Mouse (Mus musculus) liver (tissue): ENCODE results near the gene Glb1l.

ENCODE experiments used
- DNase-seq: peaks from one replicate; pipeline ENCODE4 v3.0.0-alpha.2; 2020; ENCODE audit warnings: mixed read lengths

Glb1l gene

GRCm38 (mm10) chr1:75210136-75211087, at the start of gene Glb1l, which contains the start of gene Stk16:
Gene Glb1l (minus strand): TSS chr1:75210813.
Gene Stk16 (plus strand): TSS chr1:75210838.
- peak; percentile 94 for DNase-seq

GRCm38 (mm10) chr1:75255516-75256046, 45.0 kb upstream of the Glb1l start:
- no peak for DNase-seq

- no peak for DNase-seq
Measured at GRCm38 (mm10) chr1:75254625-75255013, 44.0 kb upstream of the Glb1l start.

GRCm38 (mm10) chr1:75253849-75254624, 43.4 kb upstream of the Glb1l start:
- peak; percentile 85 for DNase-seq

GRCm38 (mm10) chr1:75253029-75253428, 42.4 kb upstream of the Glb1l start:
- no peak for DNase-seq

GRCm38 (mm10) chr1:75252308-75252707, 41.7 kb upstream of the Glb1l start:
- DNase-seq = no peak

GRCm38 (mm10) chr1:75251112-75251970, 40.7 kb upstream of the Glb1l start:
- DNase-seq = peak; percentile 87

- DNase-seq = no peak
Measured at GRCm38 (mm10) chr1:75250498-75250897, 39.9 kb upstream of the Glb1l start.

- DNase-seq = no peak
Measured at GRCm38 (mm10) chr1:75248041-75248772, 37.6 kb upstream of the Glb1l start.

- no peak for DNase-seq
Measured at GRCm38 (mm10) chr1:75247071-75247930, 36.7 kb upstream of the Glb1l start.

GRCm38 (mm10) chr1:75244836-75245235, 34.2 kb upstream of the Glb1l start:
- DNase-seq = peak; percentile 41

GRCm38 (mm10) chr1:75244175-75244826, 33.7 kb upstream of the Glb1l start:
- no peak for DNase-seq

- DNase-seq = no peak
Measured at GRCm38 (mm10) chr1:75243411-75243810, 32.8 kb upstream of the Glb1l start.

- DNase-seq = no peak
Measured at GRCm38 (mm10) chr1:75239591-75239990, 29.0 kb upstream of the Glb1l start.

- peak; percentile 94 for DNase-seq
Measured at GRCm38 (mm10) chr1:75236117-75237050, 25.8 kb upstream of the Glb1l start, which contains the start of gene Dnajb2. Gene Dnajb2 (plus strand): TSS chr1:75236406.

- peak; percentile 83 for DNase-seq
Measured at GRCm38 (mm10) chr1:75234606-75235005, 24.0 kb upstream of the Glb1l start.

GRCm38 (mm10) chr1:75232489-75232888, 21.9 kb upstream of the Glb1l start:
- DNase-seq = peak; percentile 42

GRCm38 (mm10) chr1:75231664-75232152, 21.1 kb upstream of the Glb1l start, which contains the start of gene A630095N17Rik:
Gene A630095N17Rik (minus strand): TSS chr1:75232102.
- no peak for DNase-seq
